Mouse (Mus musculus): ENCODE data around the gene S100a4. TPM values are rescaled to one million over a fixed set of nuclear protein-coding genes. Genes with fewer than 3 reads are reported as not detected.

The S100a4 gene
- total RNA-seq (2017), result 29.5 and 78.7 TPM in 2 replicates

DNA sequence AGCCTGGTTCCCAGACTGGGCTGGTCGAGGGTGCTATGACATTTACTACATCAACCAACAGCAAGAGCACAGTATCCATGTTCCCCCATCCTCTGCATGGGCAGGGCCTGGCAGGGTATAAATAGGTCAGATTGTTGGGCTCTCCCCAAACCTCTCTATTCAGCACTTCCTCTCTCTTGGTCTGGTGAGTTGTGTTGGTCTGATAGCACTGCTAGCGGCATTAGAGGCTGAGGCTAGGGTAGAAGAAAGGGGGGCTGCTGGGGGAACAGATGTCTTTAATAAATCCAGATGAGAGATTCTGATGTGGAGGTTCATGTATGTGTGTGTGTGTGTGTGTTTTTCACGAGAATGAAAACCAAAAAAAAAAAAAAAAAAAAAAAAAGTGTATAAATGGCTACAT, at the start of gene S100a4:
TSS of gene S100a4 (plus strand) at position 149 of the 400 bp plus-strand sequence.
- peak; percentile 87 to 90 for ATAC-seq (replicated peaks in 1 of 2; ENCODE audit: insufficient read depth in 1 of 2, low FRiP score in 2 of 2, low TSS enrichment in 1 of 2, low read depth in 1 of 2, poor library complexity in 2 of 2, severe bottlenecking in 2 of 2)

DNA sequence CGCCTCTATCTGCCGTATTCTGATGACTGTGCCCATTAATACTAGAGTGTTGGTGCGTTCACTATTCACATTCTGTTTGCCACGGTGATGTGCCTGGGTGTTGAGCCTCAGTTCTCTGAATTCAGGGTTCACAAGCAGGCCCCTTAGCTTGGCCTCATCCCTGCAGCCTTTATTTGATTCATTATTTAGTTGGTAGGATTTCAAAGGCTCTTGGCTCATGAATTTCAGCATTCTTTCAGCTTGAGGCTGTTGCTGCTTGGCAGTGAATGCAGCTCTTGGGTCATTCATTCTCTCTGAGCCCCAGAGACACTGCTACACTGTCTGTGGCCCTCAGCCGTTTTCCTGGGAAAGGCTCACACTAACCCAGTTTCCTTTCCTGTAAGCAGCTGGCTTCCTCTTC, 47.6 kb upstream of the S100a4 start:
- ATAC-seq (replicated peaks in 1 of 2; ENCODE audit: insufficient read depth in 1 of 2, low FRiP score in 2 of 2, low TSS enrichment in 1 of 2, low read depth in 1 of 2, poor library complexity in 2 of 2, severe bottlenecking in 2 of 2), result no peak

DNA sequence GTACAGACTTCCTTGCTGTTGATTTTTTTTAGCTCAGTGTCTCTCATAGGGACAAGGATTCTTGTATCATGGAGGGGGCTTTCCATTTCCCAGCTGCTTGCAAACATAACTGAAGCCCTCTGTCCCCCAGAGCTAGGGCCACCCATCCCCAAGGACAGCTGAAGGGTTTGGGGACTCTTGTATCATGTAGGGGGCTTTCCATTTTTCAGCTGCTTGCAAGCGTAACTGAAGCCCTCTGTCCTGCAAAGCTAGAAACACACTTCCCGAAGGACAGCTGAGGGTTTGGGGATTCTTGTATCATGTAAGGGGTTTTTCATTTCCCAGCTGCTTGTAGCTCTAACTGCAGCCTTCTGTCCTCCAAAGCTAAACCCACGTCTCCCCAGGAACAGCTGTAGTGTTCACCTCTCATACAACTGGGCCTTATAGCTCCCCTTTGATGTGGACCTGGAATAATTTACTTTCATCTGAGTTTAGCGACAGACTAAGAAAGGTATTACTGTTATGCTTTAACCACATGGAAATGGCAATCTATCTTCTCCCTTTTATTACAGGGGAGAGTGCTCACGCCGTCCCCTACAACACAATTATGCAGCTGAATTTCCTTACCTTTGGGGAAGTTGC, 43.5 kb upstream of the S100a4 start, which contains the start of gene S100a3:
TSS of gene S100a3 (plus strand) at position 571 of the 621 bp plus-strand sequence.
- ATAC-seq (replicated peaks in 1 of 2; ENCODE audit: insufficient read depth in 1 of 2, low FRiP score in 2 of 2, low TSS enrichment in 1 of 2, low read depth in 1 of 2, poor library complexity in 2 of 2, severe bottlenecking in 2 of 2), result no peak

DNA sequence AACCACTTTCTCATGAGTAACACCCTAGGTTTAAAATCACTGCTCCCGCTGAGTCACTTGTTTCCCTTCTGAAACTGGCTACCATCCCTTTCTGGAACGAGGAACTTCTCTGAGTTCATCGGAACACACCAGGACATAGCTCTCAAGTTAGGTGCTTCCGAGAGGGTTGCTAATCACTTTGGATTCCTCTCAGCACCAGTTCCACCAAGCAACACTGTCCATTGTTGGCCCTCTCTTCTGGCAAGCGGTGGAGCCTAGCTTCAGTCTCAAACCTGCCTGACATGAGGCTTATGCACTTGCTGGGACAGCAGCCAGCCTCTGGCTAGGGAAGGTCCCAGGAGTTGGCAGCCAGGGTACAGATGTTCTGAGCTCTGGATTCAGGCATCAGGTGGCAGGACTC, 28.9 kb upstream of the S100a4 start:
- ATAC-seq (replicated peaks in 1 of 2; ENCODE audit: insufficient read depth in 1 of 2, low FRiP score in 2 of 2, low TSS enrichment in 1 of 2, low read depth in 1 of 2, poor library complexity in 2 of 2, severe bottlenecking in 2 of 2), result no peak

DNA sequence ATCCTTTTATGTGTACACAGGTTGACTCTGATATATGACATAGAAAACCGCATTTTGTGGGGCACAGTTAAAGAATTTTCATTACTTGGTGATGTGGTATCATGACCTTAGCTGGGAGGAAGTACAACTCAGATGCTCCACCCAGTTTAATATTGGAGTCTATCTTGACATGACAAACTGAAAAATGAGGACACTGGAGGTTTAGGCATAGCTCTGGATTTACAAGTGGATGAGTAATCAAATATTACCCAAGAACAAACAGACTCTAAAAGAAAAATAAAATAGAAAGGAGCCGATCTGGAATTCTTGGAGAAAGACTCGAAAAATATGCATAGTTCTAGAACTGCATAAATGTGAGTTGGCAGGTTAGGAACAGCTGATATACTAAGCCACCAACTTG, 28.3 kb upstream of the S100a4 start:
- ATAC-seq (replicated peaks in 1 of 2; ENCODE audit: insufficient read depth in 1 of 2, low FRiP score in 2 of 2, low TSS enrichment in 1 of 2, low read depth in 1 of 2, poor library complexity in 2 of 2, severe bottlenecking in 2 of 2), result no peak

DNA sequence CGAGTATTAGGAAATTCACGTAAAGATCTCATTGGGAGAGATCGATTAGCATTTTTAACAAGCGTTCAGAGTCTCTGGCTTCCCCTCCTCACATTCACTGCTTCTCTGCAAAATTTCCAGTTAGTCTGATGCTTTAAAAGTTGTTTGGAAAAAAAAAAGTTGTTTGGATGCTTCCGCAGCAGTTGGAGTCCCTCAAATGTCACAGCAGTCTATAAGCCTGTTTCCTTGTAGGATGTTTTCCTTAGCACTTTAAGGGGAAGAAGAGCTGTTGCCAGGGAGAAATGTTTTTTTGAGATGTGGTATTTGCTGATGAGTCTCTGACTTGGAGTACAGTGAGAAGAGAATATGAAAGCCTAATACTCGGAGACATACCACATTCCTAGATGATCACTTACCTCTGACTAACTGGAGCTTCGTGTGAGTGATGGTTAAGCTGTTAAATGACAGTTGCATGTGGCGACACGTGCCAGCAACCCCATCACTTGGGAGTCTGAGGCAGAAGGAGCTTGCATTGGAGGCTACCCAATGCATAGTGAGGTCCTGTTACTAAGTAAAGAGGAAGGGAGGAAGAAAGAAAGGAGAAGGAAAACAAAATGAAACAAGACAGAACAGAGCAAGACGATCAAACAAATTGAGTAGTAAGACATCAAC, 27.1 kb upstream of the S100a4 start:
- no peak for ATAC-seq (replicated peaks in 1 of 2; ENCODE audit: insufficient read depth in 1 of 2, low FRiP score in 2 of 2, low TSS enrichment in 1 of 2, low read depth in 1 of 2, poor library complexity in 2 of 2, severe bottlenecking in 2 of 2)

DNA sequence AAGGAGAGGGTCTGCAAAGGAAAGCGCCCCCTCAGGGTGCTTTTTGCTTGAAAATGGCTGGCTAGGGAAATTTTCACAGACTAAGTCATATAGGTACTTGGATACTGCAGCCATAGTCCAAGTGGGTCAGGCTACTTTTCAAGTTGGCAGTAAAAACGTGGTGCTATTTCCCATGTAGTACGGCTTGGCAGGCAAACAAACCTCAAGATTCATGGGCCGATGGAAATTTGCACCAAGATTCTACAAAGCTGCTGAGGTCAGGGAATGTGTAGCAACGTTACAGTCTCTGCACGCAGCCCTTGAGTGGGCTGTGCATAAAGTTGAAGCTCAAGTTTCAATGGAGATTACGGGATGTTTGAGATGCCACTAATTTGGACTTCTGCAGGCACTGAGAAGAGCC, 24.1 kb upstream of the S100a4 start:
- no peak for ATAC-seq (replicated peaks in 1 of 2; ENCODE audit: insufficient read depth in 1 of 2, low FRiP score in 2 of 2, low TSS enrichment in 1 of 2, low read depth in 1 of 2, poor library complexity in 2 of 2, severe bottlenecking in 2 of 2)

DNA sequence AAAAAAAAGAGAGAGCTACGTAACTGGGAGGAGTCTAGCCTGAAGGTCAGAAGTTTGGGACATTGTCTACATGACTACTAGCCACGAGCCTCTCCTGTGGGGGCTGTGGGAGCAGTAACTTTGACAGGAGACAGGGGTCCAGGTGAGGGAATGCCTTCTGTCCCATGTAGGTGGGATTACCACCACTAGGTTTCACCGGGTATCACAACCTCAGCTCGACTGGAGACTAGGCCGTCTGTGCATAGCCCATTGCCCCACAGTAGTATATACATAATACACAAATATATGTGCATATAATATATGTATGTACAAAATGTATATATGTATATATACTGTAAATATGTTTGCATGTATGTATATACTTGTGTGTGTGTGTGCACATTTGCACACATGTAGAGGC, 22.4 kb upstream of the S100a4 start:
- no peak for ATAC-seq (replicated peaks in 1 of 2; ENCODE audit: insufficient read depth in 1 of 2, low FRiP score in 2 of 2, low TSS enrichment in 1 of 2, low read depth in 1 of 2, poor library complexity in 2 of 2, severe bottlenecking in 2 of 2)

DNA sequence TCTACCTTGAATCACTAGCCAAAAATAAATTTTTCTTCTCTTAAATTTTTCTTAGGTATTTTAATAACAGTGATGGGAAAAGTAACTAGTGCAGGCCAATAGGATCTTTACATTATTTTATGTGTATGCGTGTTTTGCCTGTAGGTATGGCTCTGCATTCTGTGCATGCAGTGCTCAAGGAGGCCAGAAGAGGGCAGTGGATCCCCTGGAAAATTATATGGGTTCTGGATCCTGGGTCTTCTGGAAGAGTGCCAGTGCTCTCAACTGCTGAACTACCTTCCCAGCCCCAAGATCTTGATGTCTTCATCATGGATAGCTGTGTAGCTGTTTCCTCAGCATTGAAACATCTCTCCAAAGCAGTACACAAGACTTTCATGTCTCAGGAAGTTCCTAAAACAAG, 21.4 kb upstream of the S100a4 start:
- no peak for ATAC-seq (replicated peaks in 1 of 2; ENCODE audit: insufficient read depth in 1 of 2, low FRiP score in 2 of 2, low TSS enrichment in 1 of 2, low read depth in 1 of 2, poor library complexity in 2 of 2, severe bottlenecking in 2 of 2)

DNA sequence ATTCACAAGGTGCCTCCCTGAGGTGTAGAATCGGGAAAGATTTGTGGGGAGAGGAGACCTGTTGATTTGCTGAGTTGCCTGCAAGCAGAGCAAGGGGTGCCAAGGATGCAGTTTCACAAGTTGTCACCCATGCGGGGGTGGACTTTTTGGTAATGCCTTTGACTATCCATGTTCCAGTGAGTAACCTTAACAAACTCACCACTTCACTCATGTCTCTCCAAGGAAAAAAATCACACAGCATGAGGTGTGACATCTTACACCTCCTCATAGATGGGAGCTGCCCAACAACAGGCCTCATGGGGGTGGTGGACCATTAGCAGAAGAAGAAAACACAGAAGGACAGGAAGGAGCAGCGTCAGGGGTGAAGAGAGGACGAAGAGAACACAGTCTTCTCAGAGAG, 21.0 kb upstream of the S100a4 start:
- ATAC-seq (replicated peaks in 1 of 2; ENCODE audit: insufficient read depth in 1 of 2, low FRiP score in 2 of 2, low TSS enrichment in 1 of 2, low read depth in 1 of 2, poor library complexity in 2 of 2, severe bottlenecking in 2 of 2), result no peak

DNA sequence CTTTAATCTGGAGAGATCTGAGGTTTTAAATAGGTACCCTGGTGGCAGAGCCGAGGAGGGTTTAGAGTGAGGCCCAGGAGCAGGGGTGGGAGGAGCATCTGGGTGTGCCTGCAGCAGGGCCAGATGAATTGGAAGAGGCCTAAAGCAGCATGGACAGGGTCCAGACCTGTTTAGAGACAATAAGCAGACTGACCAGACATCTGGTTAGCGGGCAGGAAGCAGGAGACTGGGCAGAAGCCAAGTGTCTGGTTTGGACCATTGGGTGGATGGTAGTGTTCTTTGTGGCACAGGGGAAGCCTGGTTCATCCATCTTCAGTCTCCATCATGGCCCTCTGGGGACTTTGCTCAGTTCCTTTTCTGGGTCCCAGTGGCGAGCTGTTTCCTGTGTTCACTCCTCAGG, 19.7 kb upstream of the S100a4 start:
- no peak for ATAC-seq (replicated peaks in 1 of 2; ENCODE audit: insufficient read depth in 1 of 2, low FRiP score in 2 of 2, low TSS enrichment in 1 of 2, low read depth in 1 of 2, poor library complexity in 2 of 2, severe bottlenecking in 2 of 2)

DNA sequence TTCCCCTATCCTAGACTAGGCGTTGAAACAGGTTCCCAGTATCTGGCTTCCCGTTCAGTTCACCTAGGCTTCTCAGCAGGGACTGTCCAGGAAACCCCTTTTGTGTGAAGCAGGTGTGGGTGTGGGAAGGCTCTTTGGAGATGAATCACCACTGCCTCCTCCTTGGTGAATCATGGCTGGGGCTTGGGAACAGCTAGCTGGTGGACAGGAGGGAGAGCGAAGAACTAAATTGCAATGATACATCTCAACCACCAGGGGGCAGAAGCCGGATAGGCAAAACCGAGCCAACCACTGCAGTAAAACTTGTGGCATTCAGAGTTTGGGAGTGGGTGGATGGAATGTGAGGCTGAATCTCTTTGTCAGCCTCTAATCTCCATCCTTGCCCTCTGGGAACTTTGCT, 18.0 kb upstream of the S100a4 start:
- peak in 1 of 2 experiments; percentile 46; a peak in 1 of 4 replicates for ATAC-seq (replicated peaks in 1 of 2; ENCODE audit: insufficient read depth in 1 of 2, low FRiP score in 2 of 2, low TSS enrichment in 1 of 2, low read depth in 1 of 2, poor library complexity in 2 of 2, severe bottlenecking in 2 of 2)

DNA sequence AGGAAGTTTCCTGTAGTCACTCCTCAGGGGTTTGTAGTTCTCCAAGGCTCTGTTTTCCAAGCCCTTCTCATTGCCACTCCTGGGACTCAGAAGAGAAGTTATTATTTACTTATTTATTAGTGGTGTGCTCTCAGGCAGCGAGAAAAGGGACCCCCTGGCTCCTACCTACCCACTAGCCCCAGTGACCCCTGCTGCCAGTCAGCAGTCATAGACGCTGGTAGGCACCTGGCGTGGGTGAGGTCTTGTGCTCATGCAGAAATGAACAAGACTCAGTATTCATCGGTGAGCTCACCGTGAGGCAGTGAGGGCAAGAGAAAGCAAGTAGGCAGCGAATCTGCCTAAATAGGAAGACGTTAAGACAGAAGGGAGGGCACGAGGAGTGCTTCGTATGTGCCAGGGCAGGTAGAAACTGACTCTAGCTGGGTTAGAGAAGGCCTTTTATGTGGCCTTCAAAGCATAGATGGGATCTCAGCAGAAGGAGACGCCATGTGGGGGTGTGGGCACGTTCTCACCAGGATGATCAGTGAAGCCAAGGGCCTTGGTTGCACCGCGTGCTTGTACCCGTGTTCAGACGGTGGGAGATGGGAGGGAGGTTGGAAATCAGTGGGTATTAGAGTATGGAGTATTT, 17.4 kb upstream of the S100a4 start:
- no peak for ATAC-seq (replicated peaks in 1 of 2; ENCODE audit: insufficient read depth in 1 of 2, low FRiP score in 2 of 2, low TSS enrichment in 1 of 2, low read depth in 1 of 2, poor library complexity in 2 of 2, severe bottlenecking in 2 of 2)

DNA sequence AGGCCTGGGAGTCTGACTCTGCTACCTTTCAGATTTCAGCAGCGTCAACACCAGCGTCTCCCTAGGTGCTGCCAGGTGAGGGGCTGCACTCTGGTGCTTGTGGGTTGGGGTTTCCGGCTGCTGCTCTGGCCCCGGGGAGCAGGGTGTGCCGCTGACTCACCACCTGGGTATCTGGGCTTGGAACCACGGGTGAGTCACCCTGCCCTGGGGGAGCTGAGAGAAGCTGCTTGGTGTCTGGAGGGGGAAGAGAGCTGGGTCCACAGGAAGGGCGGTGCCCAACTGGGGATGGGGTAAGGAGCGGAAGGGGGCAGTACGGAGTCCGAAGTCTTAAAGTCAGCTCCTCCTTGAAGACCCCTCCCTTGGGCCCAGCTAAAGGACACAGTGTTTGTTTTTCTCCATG, 16.7 kb upstream of the S100a4 start:
- peak; percentile 80 for ATAC-seq (replicated peaks in 1 of 2; ENCODE audit: insufficient read depth in 1 of 2, low FRiP score in 2 of 2, low TSS enrichment in 1 of 2, low read depth in 1 of 2, poor library complexity in 2 of 2, severe bottlenecking in 2 of 2)

DNA sequence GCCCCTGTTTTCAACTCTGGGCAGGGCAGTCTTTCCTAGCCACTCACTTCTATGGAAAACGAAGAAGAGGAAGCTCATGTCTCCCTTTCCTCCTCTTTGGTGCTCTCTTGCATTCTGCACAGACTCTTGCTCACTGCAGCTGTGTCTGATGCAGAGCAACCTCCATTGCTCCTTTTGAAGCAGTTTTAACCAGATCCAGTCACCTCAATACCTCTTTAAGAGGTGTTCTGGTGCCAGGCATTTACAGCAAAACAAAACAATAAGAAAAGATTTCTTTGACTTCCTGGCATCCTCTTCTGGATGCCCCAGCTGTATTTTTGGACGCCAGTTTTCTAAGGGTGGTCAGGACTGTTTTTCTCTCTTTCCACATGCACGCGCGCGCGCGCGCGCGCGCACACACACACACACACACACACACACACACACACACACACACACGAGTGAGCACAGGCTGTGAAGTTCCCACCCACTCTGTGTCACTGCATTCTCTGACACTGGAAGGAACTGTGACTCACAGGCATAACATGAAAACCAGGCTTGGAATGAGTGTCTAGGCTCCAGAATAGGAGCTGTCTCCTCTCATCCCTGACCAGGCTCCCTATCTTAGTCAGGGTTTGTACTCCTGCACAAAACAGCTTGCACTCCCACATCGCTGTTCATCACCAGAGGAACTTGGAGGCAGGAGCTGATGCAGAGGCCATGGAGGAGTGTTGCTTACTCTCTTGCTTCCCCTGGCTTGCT, 16.0 kb upstream of the S100a4 start:
- ATAC-seq (replicated peaks in 1 of 2; ENCODE audit: insufficient read depth in 1 of 2, low FRiP score in 2 of 2, low TSS enrichment in 1 of 2, low read depth in 1 of 2, poor library complexity in 2 of 2, severe bottlenecking in 2 of 2), result no peak

DNA sequence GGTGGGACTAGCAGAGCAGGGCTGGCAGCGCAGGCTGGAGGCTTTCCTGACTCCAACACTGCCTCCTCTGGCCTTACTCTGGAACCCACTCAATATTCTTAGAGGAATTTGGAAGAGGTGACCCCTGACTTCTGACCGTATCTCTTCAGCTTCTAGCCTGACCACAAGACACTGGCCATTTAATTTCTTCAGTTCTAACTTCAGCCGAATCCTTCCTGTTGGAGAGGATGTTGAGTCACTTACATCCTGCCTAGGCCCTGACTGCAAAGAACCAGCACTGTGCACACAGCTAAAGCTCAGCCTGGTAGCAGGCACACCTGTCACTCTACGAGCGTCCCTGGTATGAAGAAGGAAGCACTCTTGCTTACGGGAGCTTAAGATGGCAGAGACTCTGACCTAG, 14.2 kb upstream of the S100a4 start:
- peak; percentile 54 to 61 for ATAC-seq (replicated peaks in 1 of 2; ENCODE audit: insufficient read depth in 1 of 2, low FRiP score in 2 of 2, low TSS enrichment in 1 of 2, low read depth in 1 of 2, poor library complexity in 2 of 2, severe bottlenecking in 2 of 2)

DNA sequence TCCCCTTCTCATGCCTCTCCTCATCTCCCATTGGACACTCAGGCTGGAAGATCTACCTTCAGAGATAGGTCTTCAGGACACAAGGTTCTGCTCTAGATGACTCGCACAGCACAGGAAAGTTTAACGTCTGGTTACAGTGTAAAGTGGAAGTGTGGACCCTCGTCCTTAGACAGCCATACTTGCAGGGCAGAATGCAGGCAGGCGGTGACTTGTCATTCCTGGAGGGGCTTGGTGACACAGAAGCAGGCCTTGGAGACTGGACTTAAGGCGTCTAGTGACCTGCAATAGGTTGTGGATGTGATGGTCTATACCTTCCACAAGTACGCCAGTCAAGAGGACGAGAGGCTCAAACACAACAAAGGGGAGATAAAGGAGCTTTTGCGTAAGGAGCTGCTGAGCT, 13.6 kb upstream of the S100a4 start, which contains the start of gene S100a2:
TSS of gene S100a2 (plus strand) at position 301 of the 400 bp plus-strand sequence.
- ATAC-seq (replicated peaks in 1 of 2; ENCODE audit: insufficient read depth in 1 of 2, low FRiP score in 2 of 2, low TSS enrichment in 1 of 2, low read depth in 1 of 2, poor library complexity in 2 of 2, severe bottlenecking in 2 of 2), result no peak

DNA sequence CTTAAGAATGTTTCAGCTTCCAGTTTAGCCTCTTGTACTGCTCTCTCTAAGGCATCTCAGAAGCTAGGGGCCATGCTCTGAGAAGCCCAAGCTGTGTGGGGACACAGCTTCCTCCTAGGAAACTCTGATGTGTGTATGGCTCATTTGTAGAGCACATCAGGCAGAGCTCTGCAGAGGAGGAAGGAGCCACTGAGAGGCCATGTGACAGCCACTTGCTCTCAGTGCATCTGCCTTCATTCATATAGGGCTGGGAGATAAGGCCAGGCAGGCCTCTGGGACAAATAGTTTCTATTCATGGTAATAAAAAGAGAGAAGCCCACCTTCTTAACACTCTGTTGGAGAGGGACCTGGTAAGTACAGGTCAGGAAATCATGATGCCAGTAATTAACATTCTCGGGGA, 9.1 kb upstream of the S100a4 start:
- 0 out of 4 replicates have a peak, but pooled peaks of 1 of the 2 experiments have one; percentile 14 for ATAC-seq (replicated peaks in 1 of 2; ENCODE audit: insufficient read depth in 1 of 2, low FRiP score in 2 of 2, low TSS enrichment in 1 of 2, low read depth in 1 of 2, poor library complexity in 2 of 2, severe bottlenecking in 2 of 2)

Measured in hematopoietic stem cell, adult 5-6 weeks (primary cell).